Mouse (Mus musculus) heart, embryonic 15.5 days (tissue): ENCODE data around the gene Rac3. TPM values are rescaled to one million over a fixed set of nuclear protein-coding genes. Genes with fewer than 3 reads are reported as not detected.

Experiments
- ATAC-seq: fragments of 200-750 bp; cut with Nextera tagmentation; replicated peaks from 2 replicates; pipeline ENCODE4 v1.8.0; 2017; ENCODE audit warnings: low read depth, moderate TSS enrichment; ENCODE audit not compliant: insufficient number of reproducible peaks, insufficient read depth, low FRiP score
- H3K27ac ChIP-seq: fragments of 300-500 bp; sonication (generic); 2 replicates; pipeline ENCODE4 v1.5.1; 2015; ENCODE audit warnings: mild to moderate bottlenecking, inconsistent platforms
- H3K27me3 ChIP-seq: fragments of 300-500 bp; sonication (generic); 2 replicates; pipeline ENCODE4 v1.6.1; 2015; ENCODE audit warnings: inconsistent platforms
- H3K36me3 ChIP-seq: fragments of 300-500 bp; sonication (generic); 2 replicates; pipeline ENCODE4 v1.6.1; 2015; ENCODE audit warnings: mild to moderate bottlenecking, inconsistent platforms
- H3K4me1 ChIP-seq: fragments of 300-500 bp; sonication (generic); replicated peaks from 2 replicates; pipeline ENCODE4 v1.6.1; 2015; ENCODE audit warnings: inconsistent platforms
- H3K4me2 ChIP-seq: fragments of 300-500 bp; sonication (generic); 2 replicates; pipeline ENCODE4 v1.6.1; 2015; ENCODE audit warnings: inconsistent platforms, mild to moderate bottlenecking, moderate library complexity
- H3K4me3 ChIP-seq: fragments of 300-500 bp; sonication (generic); 2 replicates; pipeline ENCODE4 v1.5.1; 2015; ENCODE audit warnings: mild to moderate bottlenecking, inconsistent platforms
- H3K9ac ChIP-seq: fragments of 300-500 bp; sonication (generic); 2 replicates; pipeline ENCODE4 v1.6.1; 2015; ENCODE audit warnings: mild to moderate bottlenecking, inconsistent platforms
- H3K9me3 ChIP-seq: fragments of 300-500 bp; sonication (generic); replicated peaks from 2 replicates; pipeline ENCODE4 v1.6.1; 2016; ENCODE audit warnings: inconsistent platforms
- WGBS: fragments of 180-500 bp; shearing (Covaris S2); methylation state at CpG from one replicate; pipeline ENCODE4 v1.1.7; 2015; ENCODE audit warnings: mixed read lengths; 5-methylcytosine and 5-hydroxymethylcytosine counted together
- polyA plus RNA-seq: library from polyadenylated mRNA; unstranded; fragments of >200 nt; fragmentation: Nextera tagmentation; extraction: Ambion mirVana; gene quantifications from 2 replicates; pipeline ENCODE4 v1.2.1, GENCODE M21; 2015

Rac3 gene
- polyA plus RNA-seq, 1 experiment from 2014 or later: 7.8 TPM

DNA sequence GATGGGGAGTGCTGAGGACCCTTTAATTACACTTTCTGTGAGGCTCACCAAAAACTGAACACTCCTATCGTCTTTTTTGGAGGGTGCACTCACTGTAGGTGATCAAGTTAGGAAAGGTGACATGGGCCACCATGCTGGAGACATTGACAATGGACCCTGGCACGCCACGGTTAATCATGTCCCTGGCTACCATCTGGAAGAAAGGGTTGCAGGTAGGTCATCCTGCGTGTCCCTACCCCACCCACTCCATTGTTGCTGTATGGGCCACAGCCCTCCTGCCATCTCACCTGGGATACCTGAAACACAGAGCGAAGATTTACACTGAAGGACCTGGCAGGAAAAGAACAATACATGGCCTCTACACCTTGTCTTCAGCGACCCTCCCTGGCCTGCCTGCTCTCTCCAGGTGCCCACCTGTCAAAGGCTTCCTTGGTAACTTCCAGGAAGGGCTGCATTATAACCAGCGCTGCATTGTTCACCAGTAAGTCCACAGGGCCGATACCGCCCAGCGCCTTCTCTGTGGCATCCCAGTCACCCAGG is 9.1 kb downstream of the Rac3 start:
- Histone ChIP-seq H3K9ac (no peak overlapping the region), H3K4me1 (peaks cover 15% of the 10 kb centered on the region), H3K4me3 (no peak overlapping the region), H3K27me3 (peaks cover 31% of the 10 kb centered on the region), H3K9me3 (no peaks in the 10 kb centered on the region), H3K4me2 (no peak overlapping the region), H3K27ac (no peak overlapping the region), H3K36me3 (no peaks in the 10 kb centered on the region)
- WGBS: 87% methylated on average over 10 of the region's 10 CpGs
- no peak for ATAC-seq

DNA sequence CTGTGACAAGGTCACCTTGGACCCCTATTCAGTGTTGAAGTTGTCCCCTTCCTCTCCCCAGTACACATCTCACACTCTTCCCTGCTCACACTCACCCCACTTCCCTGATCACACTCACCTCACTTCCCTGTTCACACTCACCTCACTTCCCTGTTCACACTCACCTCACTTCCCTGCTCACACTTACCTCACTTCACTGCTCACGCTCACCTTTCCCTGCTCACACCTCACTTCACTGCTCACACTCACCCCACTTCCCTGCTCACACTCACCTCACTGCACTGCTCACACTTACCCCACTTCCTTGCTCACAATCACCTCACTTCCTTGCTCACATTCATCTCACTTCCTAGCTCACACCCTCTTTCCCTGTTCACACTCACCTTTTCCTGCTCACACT is 10.1 kb downstream of the Rac3 start:
- 97% methylated on average over 1 of the region's 1 CpGs for WGBS
- H3K27ac ChIP-seq: no peak overlapping the region
- H3K9ac ChIP-seq: no peak overlapping the region
- H3K27me3 ChIP-seq: peaks cover 21% of the 10 kb centered on the region
- no peak overlapping the region for H3K4me2 ChIP-seq
- ATAC-seq: no peak
- H3K4me3 ChIP-seq: no peak overlapping the region
- H3K36me3 ChIP-seq: no peaks in the 10 kb centered on the region
- peaks cover 12% of the 10 kb centered on the region for H3K4me1 ChIP-seq
- H3K9me3 ChIP-seq: no peaks in the 10 kb centered on the region

DNA sequence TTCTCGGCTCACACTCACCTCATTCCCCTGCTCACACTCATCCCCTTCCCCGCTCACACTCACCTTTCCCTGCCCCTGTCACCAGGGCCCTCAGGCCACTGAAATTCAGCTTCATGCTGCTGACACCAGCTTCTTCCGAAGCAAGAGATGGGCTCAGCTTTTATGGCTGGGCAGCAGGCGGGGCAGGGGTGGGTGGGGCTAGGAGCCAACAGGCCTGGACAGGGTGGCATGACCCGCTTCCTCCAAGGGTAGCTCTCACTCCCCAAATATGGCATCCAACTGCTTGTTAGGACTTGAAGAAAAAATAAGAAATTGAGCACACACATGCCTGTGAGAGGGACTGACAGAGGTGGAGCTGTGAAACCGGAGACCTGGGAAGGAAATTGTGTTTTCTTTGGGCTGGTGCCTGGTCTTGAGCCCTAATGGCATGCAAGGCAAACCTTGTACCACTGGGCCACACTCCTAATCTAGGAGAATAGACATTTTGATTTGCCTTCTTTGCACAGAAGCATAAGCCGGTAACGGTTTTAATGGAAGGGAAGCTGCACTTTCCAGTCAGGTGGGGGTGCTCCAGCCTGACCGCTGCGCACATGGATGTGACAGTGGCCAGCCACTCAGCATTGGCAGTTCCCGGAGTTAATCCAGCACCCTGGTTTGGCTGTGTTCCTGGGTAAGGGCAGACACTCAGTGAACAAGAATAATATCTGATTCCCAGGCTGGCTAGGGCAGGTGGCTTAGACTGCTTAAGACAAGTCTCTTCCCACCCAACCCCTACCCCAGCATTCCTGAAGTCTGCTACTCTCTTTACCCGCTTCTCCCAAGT is 10.8 kb downstream of the Rac3 start, which contains the start of gene Cbr2:
Cbr2 (minus strand) TSS at position 257 of the 823 bp plus-strand sequence.
- 58% methylated on average over 12 of the region's 12 CpGs for WGBS
- no peak within 1 kb of the TSS for H3K9ac ChIP-seq
- no peak within 1 kb of the TSS for H3K4me2 ChIP-seq
- H3K36me3 ChIP-seq: no peaks in the 10 kb centered on the region
- peaks cover 20% of the 10 kb centered on the region; the same call in 1 of the 2 replicates for H3K27me3 ChIP-seq
- H3K9me3 ChIP-seq: no peaks in the 10 kb centered on the region
- no peak within 1 kb of the TSS for H3K4me3 ChIP-seq
- peaks cover 6% of the 10 kb centered on the region for H3K4me1 ChIP-seq
- ATAC-seq: no peak
- peak within 1 kb of the TSS; percentile 49 for H3K27ac ChIP-seq

GRCm38 (mm10) chr11:120733521-120733920 is 12.3 kb downstream of the Rac3 start:
- Histone ChIP-seq H3K4me2 (no peak overlapping the region), H3K27ac (no peak overlapping the region), H3K27me3 (peaks cover 15% of the 10 kb centered on the region; the same call in 1 of the 2 replicates), H3K4me3 (no peak overlapping the region), H3K4me1 (peaks cover 6% of the 10 kb centered on the region), H3K9me3 (no peaks in the 10 kb centered on the region), H3K36me3 (no peaks in the 10 kb centered on the region), H3K9ac (no peak overlapping the region)
- ATAC-seq: no peak
- 47% methylated on average over 6 of the region's 6 CpGs for WGBS

GRCm38 (mm10) chr11:120736424-120736823 is 15.2 kb downstream of the Rac3 start:
- H3K27me3 ChIP-seq: 0 out of 2 replicates have a peak, but pooled peaks cover 2% of the 10 kb centered on the region
- H3K4me2 ChIP-seq: no peak overlapping the region
- H3K4me3 ChIP-seq: no peak overlapping the region
- H3K9ac ChIP-seq: no peak overlapping the region
- H3K4me1 ChIP-seq: peaks cover 6% of the 10 kb centered on the region
- no peak overlapping the region for H3K27ac ChIP-seq
- no peaks in the 10 kb centered on the region for H3K36me3 ChIP-seq
- H3K9me3 ChIP-seq: no peaks in the 10 kb centered on the region
- WGBS: 58% methylated on average over 6 of the region's 6 CpGs
- no peak for ATAC-seq

GRCm38 (mm10) chr11:120740981-120741380 is 19.7 kb downstream of the Rac3 start:
- WGBS: 83% methylated on average over 5 of the region's 5 CpGs
- Histone ChIP-seq H3K9ac (no peak overlapping the region), H3K4me1 (no peaks in the 10 kb centered on the region), H3K4me3 (no peak overlapping the region), H3K4me2 (no peak overlapping the region), H3K36me3 (no peaks in the 10 kb centered on the region), H3K27ac (no peak overlapping the region), H3K27me3 (0 out of 2 replicates have a peak, but pooled peaks cover 2% of the 10 kb centered on the region), H3K9me3 (no peaks in the 10 kb centered on the region)
- ATAC-seq: no peak

DNA sequence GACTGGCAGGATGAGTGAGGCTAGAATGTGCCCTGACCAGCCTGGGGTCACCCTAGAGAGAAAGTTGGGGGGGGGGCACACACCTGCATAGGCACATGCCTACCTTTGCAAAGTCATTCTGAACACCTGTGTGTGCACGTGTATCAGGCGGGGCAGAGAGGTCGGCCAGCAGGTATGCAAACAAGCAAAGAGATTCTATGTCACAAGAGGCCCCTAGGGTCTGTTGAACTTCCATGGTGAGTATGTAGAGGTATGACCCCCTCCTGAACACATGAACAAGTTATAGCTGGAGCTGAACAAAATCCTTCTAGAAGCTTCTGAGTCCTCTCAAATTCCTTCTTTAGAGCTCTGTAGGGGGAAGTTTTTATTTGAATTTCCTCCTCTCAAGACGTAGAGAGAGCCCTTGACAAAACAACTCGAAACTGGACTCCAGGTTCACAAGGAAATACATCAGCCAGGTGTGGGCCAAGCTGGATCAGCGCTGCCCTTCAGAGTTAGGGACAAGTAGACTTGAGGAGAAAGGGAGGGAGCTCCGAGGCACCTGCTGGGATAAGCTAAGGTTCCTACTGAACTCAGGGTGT is 22.9 kb downstream of the Rac3 start:
- Histone ChIP-seq H3K4me2 (no peak overlapping the region), H3K27me3 (0 out of 2 replicates have a peak, but pooled peaks cover 2% of the 10 kb centered on the region), H3K36me3 (no peaks in the 10 kb centered on the region), H3K27ac (peak overlapping the region; percentile 24; the same call in 1 of the 2 replicates), H3K9ac (no peak overlapping the region), H3K9me3 (no peaks in the 10 kb centered on the region), H3K4me3 (no peak overlapping the region), H3K4me1 (no peaks in the 10 kb centered on the region)
- WGBS: 69% methylated on average over 7 of the region's 7 CpGs
- ATAC-seq: 0 out of 2 replicates have a peak, but pooled peaks have one; percentile 4

DNA sequence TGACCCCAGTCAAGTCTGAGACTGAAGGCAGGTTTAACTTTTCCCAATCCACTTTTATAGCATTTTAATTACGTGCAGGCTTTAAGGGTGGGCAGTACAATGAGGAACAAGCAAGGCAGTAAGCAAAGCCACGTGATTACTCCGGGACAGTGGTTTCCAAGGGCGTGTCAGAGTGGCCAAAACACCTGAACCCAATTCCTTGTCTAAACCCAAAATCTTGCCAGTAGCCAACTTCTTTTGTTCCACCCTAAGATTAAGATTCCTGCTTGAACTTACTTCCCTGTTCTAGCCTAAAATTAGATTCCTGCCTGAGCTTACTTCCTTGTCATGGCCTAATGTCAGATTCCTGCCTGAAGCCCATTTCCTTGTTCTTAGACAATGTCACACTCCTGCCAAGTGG is 26.7 kb downstream of the Rac3 start:
- Histone ChIP-seq H3K27ac (no peak overlapping the region), H3K9ac (no peak overlapping the region), H3K4me3 (no peak overlapping the region), H3K36me3 (no peaks in the 10 kb centered on the region), H3K4me1 (no peaks in the 10 kb centered on the region), H3K4me2 (no peak overlapping the region), H3K27me3 (0 out of 2 replicates have a peak, but pooled peaks cover 3% of the 10 kb centered on the region), H3K9me3 (no peaks in the 10 kb centered on the region)
- WGBS: 68% methylated on average over 4 of the region's 4 CpGs
- no peak for ATAC-seq

GRCm38 (mm10) chr11:120749430-120749829 is 28.2 kb downstream of the Rac3 start:
- 58% methylated on average over 8 of the region's 8 CpGs for WGBS

DNA sequence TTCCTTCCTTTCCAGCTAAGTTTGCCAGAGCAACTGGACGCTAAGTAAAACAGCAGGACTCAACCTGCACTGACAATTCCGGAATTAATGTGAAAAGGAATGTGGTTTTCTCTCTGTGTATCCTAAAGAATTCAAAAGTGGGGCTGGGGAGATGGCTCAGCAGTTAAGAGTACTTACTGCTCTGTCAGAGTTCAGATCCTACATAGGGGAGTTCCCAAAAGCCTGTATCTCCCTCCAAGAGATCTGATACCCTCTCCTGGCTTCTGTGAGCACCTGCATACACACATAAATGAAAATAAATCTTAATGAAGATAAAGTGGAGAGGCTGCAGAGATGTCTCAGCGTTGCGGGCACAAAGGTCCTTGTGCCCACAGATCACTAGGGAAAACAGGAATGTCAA is 30.3 kb downstream of the Rac3 start:
- no peak overlapping the region for H3K4me2 ChIP-seq
- 0 out of 2 replicates have a peak, but pooled peaks cover 3% of the 10 kb centered on the region for H3K27me3 ChIP-seq
- no peak overlapping the region for H3K27ac ChIP-seq
- H3K4me3 ChIP-seq: no peak overlapping the region
- 65% methylated on average over 4 of the region's 4 CpGs for WGBS
- H3K9ac ChIP-seq: no peak overlapping the region
- no peak for ATAC-seq
- H3K36me3 ChIP-seq: no peaks in the 10 kb centered on the region
- H3K4me1 ChIP-seq: no peaks in the 10 kb centered on the region
- H3K9me3 ChIP-seq: no peaks in the 10 kb centered on the region

More at GRCm38 (mm10) chr11:120749430-120749829, 28.2 kb downstream of the Rac3 start:
- H3K9me3 ChIP-seq: no peaks in the 10 kb centered on the region
- no peak overlapping the region for H3K4me2 ChIP-seq
- ATAC-seq: no peak
- no peak overlapping the region for H3K27ac ChIP-seq
- H3K36me3 ChIP-seq: no peaks in the 10 kb centered on the region
- no peak overlapping the region for H3K4me3 ChIP-seq
- H3K27me3 ChIP-seq: 0 out of 2 replicates have a peak, but pooled peaks cover 3% of the 10 kb centered on the region
- H3K4me1 ChIP-seq: no peaks in the 10 kb centered on the region
- H3K9ac ChIP-seq: no peak overlapping the region

DNA sequence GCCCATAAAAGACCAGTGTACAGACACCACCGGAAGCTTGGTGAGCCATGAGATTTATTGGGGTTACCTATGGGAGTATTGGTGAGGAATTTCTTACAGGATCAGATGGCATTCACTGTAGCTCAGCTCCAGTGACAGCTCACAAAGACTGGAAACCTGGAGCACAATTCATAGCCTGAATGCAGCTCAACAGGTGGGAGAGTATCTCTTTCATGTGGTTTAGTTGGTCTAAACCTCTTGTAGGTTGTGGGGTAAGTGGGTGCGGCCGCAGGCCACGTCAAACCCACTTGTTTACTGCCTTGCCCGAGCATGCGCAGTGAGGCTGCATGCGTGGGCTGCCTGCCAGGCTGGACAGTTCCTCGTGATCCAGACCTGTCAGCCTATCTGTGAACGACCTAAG is 39.0 kb downstream of the Rac3 start:
- no peak overlapping the region for H3K9ac ChIP-seq
- no peak overlapping the region for H3K4me3 ChIP-seq
- no peaks in the 10 kb centered on the region for H3K36me3 ChIP-seq
- 71% methylated on average over 9 of the region's 9 CpGs for WGBS
- ATAC-seq: no peak
- peaks cover 11% of the 10 kb centered on the region for H3K4me1 ChIP-seq
- H3K27me3 ChIP-seq: peaks cover 12% of the 10 kb centered on the region; the same call in 1 of the 2 replicates
- no peak overlapping the region for H3K4me2 ChIP-seq
- no peak overlapping the region for H3K27ac ChIP-seq
- H3K9me3 ChIP-seq: 0 out of 2 replicates have a peak, but pooled peaks cover 10% of the 10 kb centered on the region
